Mouse (Mus musculus): ENCODE measurements around the gene Col9a3. TPM values are rescaled to one million over a fixed set of nuclear protein-coding genes. Genes with fewer than 3 reads are reported as not detected.

Gene Col9a3
- polyA plus RNA-seq, 1 experiment from 2014 or later, result 13.1 TPM

Other genes starting within 250 kb of the Col9a3 start
- 0.84 and 2.1 TPM in 2 replicates for gene Slco4a1, start 141.5 kb upstream of the Col9a3 start, polyA plus RNA-seq (2015; fragmentation: Nextera tagmentation; extraction: Ambion mirVana)
- 1.9 and 2.0 TPM in 2 replicates for gene Ntsr1, start 97.8 kb upstream of the Col9a3 start, polyA plus RNA-seq (2015; fragmentation: Nextera tagmentation; extraction: Ambion mirVana)
- gene Mrgbp, start 16.5 kb upstream of the Col9a3 start, polyA plus RNA-seq (2015; fragmentation: Nextera tagmentation; extraction: Ambion mirVana), result 25.4 and 29.1 TPM in 2 replicates
- gene Ogfr, start 8.5 kb upstream of the Col9a3 start, polyA plus RNA-seq (2015; fragmentation: Nextera tagmentation; extraction: Ambion mirVana), result 47.3 and 53.0 TPM in 2 replicates
- gene Tcfl5, start 44.9 kb downstream of the Col9a3 start, polyA plus RNA-seq (2015; fragmentation: Nextera tagmentation; extraction: Ambion mirVana), result not detected in 2 replicates
- gene Dido1, start 112.2 kb downstream of the Col9a3 start, polyA plus RNA-seq (2015; fragmentation: Nextera tagmentation; extraction: Ambion mirVana), result 15.8 and 17.0 TPM in 2 replicates
- 45.7 and 49.4 TPM in 2 replicates for gene Gid8, start 112.3 kb downstream of the Col9a3 start, polyA plus RNA-seq (2015; fragmentation: Nextera tagmentation; extraction: Ambion mirVana)
- 1.4 and 1.7 TPM in 2 replicates for gene Slc17a9, start 127.5 kb downstream of the Col9a3 start, polyA plus RNA-seq (2015; fragmentation: Nextera tagmentation; extraction: Ambion mirVana)
- gene Bhlhe23, start 179.1 kb downstream of the Col9a3 start, polyA plus RNA-seq (2015; fragmentation: Nextera tagmentation; extraction: Ambion mirVana), result not detected in 2 replicates